Mouse (Mus musculus): Measurements from ENCODE around the gene Ewsr1. TPM values are rescaled to one million over a fixed set of nuclear protein-coding genes. Genes with fewer than 3 reads are reported as not detected.

The Ewsr1 gene
- 100 to 1,000 TPM in 1 of 4 experiments, 10 to 100 TPM in 3; 74.3 to 111 (median 95.2) TPM for total RNA-seq (2022)

GRCm38 (mm10) chr11:5098736-5099542 lies at the start of gene Ewsr1, which contains the start of gene Rhbdd3:
Gene Ewsr1, minus strand, starts transcription at chr11:5099266.
Gene Rhbdd3, plus strand, starts transcription at chr11:5098926.
- peak; percentile 97 for DNase-seq (ENCODE audit: low spot score)

- no peak for DNase-seq (ENCODE audit: low spot score)
Observed at GRCm38 (mm10) chr11:5145600-5145999, 46.5 kb upstream of the Ewsr1 start.

- no peak for DNase-seq (ENCODE audit: low spot score)
Observed at GRCm38 (mm10) chr11:5141965-5142364, 42.9 kb upstream of the Ewsr1 start.

GRCm38 (mm10) chr11:5141252-5141651 lies 42.2 kb upstream of the Ewsr1 start:
- DNase-seq (ENCODE audit: low spot score): no peak

- DNase-seq (ENCODE audit: low spot score): peak; percentile 60
Observed at GRCm38 (mm10) chr11:5140619-5141018, 41.6 kb upstream of the Ewsr1 start.

GRCm38 (mm10) chr11:5139372-5139771 lies 40.3 kb upstream of the Ewsr1 start:
- DNase-seq (ENCODE audit: low spot score): no peak

- no peak for DNase-seq (ENCODE audit: low spot score)
Observed at GRCm38 (mm10) chr11:5138642-5139041, 39.6 kb upstream of the Ewsr1 start.

- DNase-seq (ENCODE audit: low spot score): no peak
Observed at GRCm38 (mm10) chr11:5135914-5136313, 36.8 kb upstream of the Ewsr1 start.

- no peak for DNase-seq (ENCODE audit: low spot score)
Observed at GRCm38 (mm10) chr11:5132751-5133150, 33.7 kb upstream of the Ewsr1 start.

- DNase-seq (ENCODE audit: low spot score): no peak
Observed at GRCm38 (mm10) chr11:5130111-5130665, 31.1 kb upstream of the Ewsr1 start.

- no peak for DNase-seq (ENCODE audit: low spot score)
Observed at GRCm38 (mm10) chr11:5129035-5129480, 30.0 kb upstream of the Ewsr1 start.

GRCm38 (mm10) chr11:5125713-5126112 lies 26.6 kb upstream of the Ewsr1 start:
- no peak for DNase-seq (ENCODE audit: low spot score)

- peak; percentile 80 for DNase-seq (ENCODE audit: low spot score)
Observed at GRCm38 (mm10) chr11:5114931-5115581, 16.0 kb upstream of the Ewsr1 start.

- DNase-seq (ENCODE audit: low spot score): no peak
Observed at GRCm38 (mm10) chr11:5113645-5114044, 14.6 kb upstream of the Ewsr1 start.

GRCm38 (mm10) chr11:5109441-5109840 lies 10.4 kb upstream of the Ewsr1 start:
- DNase-seq (ENCODE audit: low spot score): no peak

- no peak for DNase-seq (ENCODE audit: low spot score)
Observed at GRCm38 (mm10) chr11:5103986-5104509, 5.0 kb upstream of the Ewsr1 start.

- DNase-seq (ENCODE audit: low spot score): no peak
Observed at GRCm38 (mm10) chr11:5102384-5102783, 3.3 kb upstream of the Ewsr1 start.

- no peak for DNase-seq (ENCODE audit: low spot score)
Observed at GRCm38 (mm10) chr11:5101641-5102040, 2.6 kb upstream of the Ewsr1 start.

- no peak for DNase-seq (ENCODE audit: low spot score)
Observed at GRCm38 (mm10) chr11:5100801-5101200, 1.7 kb upstream of the Ewsr1 start.

- DNase-seq (ENCODE audit: low spot score): no peak
Observed at GRCm38 (mm10) chr11:5100283-5100682, 1.2 kb upstream of the Ewsr1 start.

- DNase-seq (ENCODE audit: low spot score): peak; percentile 85
Observed at GRCm38 (mm10) chr11:5099576-5100183, 614 bp upstream of the Ewsr1 start.

All from heart, adult 8-10 months (tissue).